Mouse (Mus musculus) E14TG2a.4 (cell line): ENCODE results near the gene Cfap298.

Experiments used
- H3K27me3 ChIP-seq: 2 replicates; pipeline ENCODE4 v1.6.1; 2014; ENCODE audit warnings: low read length, control low read depth; ENCODE audit not compliant: insufficient read depth
- H3K36me3 ChIP-seq: 2 replicates; pipeline ENCODE4 v1.6.1; 2014; ENCODE audit warnings: low read length, control low read depth; ENCODE audit not compliant: insufficient read depth
- H3K4me1 ChIP-seq: replicated peaks from 2 replicates; pipeline ENCODE4 v1.6.1; 2014; ENCODE audit warnings: low read depth, low read length, control low read depth
- H3K4me3 ChIP-seq: replicated peaks from 2 replicates; pipeline ENCODE4 v1.5.1; 2014; ENCODE audit warnings: mild to moderate bottlenecking, low read length
- H3K9me3 ChIP-seq: 2 replicates; pipeline ENCODE4 v1.6.1; 2014; ENCODE audit warnings: low read length, control low read depth
- CTCF ChIP-seq: conservative IDR thresholded peaks from 2 replicates; pipeline ENCODE4 v1.5.1; 2014; ENCODE audit warnings: low read length
- NANOG ChIP-seq: IDR thresholded peaks from 2 replicates; pipeline ENCODE4 v1.6.1; 2014; ENCODE audit warnings: borderline replicate concordance, low read length, mixed read lengths
- POU5F1 ChIP-seq: IDR thresholded peaks from 2 replicates; pipeline ENCODE4 v1.6.1; 2014; ENCODE audit warnings: low read length, borderline replicate concordance

Cfap298 gene

DNA sequence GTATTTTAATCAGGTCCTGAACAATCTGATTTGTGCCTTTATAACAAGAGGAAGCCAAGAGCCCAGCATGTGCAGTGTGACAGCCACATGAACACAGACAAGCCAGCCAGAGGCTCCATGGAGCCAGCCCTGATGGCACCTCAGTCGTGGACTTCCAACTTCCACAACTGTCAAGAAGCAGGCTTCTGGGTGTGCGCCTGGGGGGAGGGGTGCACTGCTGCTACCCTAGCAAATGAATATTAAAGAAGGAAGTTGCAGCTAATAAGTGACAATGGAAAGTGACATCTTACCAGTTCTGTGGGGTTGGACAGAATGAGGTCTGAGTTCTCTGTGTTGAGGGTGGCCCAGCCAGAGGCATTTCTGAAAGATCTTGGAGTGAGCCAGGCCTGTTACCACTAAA is 49.6 kb downstream of the Cfap298 start:
- no peaks in the 10 kb centered on the region for H3K9me3 ChIP-seq
- TF ChIP-seq POU5F1 (no peak), NANOG (no peak), CTCF (no peak)
- 0 out of 2 replicates have a peak, but pooled peaks cover 5% of the 10 kb centered on the region for H3K4me1 ChIP-seq
- H3K4me3 ChIP-seq: no peak overlapping the region
- peaks cover 12% of the 10 kb centered on the region for H3K27me3 ChIP-seq
- H3K36me3 ChIP-seq: no peaks in the 10 kb centered on the region

DNA sequence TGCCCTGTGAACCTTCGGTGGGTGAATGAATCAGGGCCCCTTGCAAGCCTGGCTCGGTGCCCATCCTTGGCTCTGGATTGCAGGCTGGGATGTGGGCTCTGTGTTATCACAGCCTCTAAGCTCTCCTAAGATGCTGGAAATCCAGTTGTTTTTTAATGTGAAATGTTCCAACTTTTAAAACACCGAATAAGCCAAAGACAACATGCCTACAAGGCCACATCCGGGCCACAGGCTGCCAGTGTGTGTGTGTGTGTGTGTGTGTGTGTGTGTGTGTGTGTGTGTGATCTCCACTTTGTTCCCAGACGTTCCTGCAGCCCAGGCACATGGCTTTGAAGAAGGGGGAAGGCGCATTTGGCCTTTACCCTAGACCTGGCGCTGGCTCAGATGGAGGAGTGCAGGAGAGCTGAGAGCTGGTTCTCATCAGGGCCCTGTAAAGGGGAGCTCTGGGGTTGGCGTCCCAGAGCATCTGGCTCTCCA is 52.4 kb downstream of the Cfap298 start:
- peaks cover 9% of the 10 kb centered on the region for H3K27me3 ChIP-seq
- no peaks in the 10 kb centered on the region for H3K9me3 ChIP-seq
- H3K4me1 ChIP-seq: peaks cover 17% of the 10 kb centered on the region
- no peaks in the 10 kb centered on the region for H3K36me3 ChIP-seq
- H3K4me3 ChIP-seq: no peak overlapping the region
- no peak for TF ChIP-seq NANOG
- no peak for TF ChIP-seq POU5F1
- no peak for TF ChIP-seq CTCF

DNA sequence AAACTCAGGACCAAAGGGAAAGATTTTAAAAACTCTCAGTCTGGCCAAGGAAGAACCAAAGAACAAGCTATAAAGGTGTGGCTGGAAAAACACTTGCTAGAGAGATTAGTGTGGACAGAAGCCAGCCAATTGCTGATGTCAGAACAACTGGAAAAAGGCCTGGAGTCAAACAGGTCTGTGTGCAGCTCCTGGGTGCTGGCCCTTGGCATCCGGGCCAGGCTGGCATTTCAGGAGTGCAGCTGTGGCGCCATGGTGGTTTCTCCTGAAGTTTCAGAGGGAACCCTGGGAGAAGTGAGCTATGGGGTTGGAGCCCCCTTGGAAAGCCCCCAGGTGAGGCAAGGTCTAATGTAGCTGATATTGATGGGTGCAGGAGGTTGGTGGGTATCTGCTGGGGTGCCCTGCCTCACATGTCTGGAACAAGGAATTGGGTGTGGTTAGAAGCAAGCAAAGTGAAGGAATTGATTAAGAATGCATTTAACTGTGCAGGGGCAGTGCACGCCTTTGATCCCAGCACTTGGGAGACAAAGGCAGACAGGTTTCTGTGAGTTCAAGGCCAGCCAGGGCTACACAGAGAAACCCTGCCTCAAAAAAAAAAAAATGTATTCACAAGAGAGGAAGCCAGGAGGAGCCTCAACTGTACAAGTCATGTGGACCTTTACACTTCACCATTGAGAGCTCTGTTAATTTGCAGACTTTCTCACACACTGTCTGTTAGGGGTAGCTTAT is 56.6 kb downstream of the Cfap298 start:
- Histone ChIP-seq H3K9me3 (peaks cover 16% of the 10 kb centered on the region), H3K36me3 (no peaks in the 10 kb centered on the region), H3K4me3 (no peak overlapping the region), H3K27me3 (peaks cover 6% of the 10 kb centered on the region), H3K4me1 (peaks cover 12% of the 10 kb centered on the region)
- TF ChIP-seq NANOG (no peak), CTCF (no peak), POU5F1 (no peak)
